8 mouse cellular contexts compared by ENCODE assay signal in genomic region chr7:126585717-126586116, GRCm38 (mm10). TPM values are rescaled to one million over a fixed set of nuclear protein-coding genes. Genes with fewer than 3 reads are reported as not detected.
DNase-seq lines count a peak whose midpoint lies in the region; ATAC-seq and TF ChIP-seq lines count a peak whose summit lies in the region.

Gene Cln3, minus strand, starts transcription at chr7:126585817.

- ATAC-seq in heart, embryonic 15.5 days (replicated peaks; ENCODE audit: insufficient number of reproducible peaks, insufficient read depth, low FRiP score, low read depth): no peak
- no peak for ATAC-seq in neural tube, embryonic 13.5 days (ENCODE audit: low read depth)

- 37% methylated on average over 6 of the region's 6 CpGs for WGBS in bone marrow, adult 2 months
- WGBS in heart, embryonic 15.5 days: 62% methylated on average over 6 of the region's 6 CpGs
- WGBS in neural tube, embryonic 13.5 days: 72% methylated on average over 6 of the region's 6 CpGs

- H3K9me3 ChIP-seq in heart, embryonic 15.5 days (replicated peaks): no peaks in the 10 kb centered on the region
- H3K9me3 ChIP-seq in neural tube, embryonic 13.5 days: no peaks in the 10 kb centered on the region

- H3K27ac ChIP-seq in bone marrow, adult 2 months (ENCODE audit: control insufficient read depth, insufficient read depth, low read depth, low read length, poor library complexity): peak within 1 kb of the TSS; percentile 90
- no peak within 1 kb of the TSS for H3K27ac ChIP-seq in heart, embryonic 15.5 days
- H3K27ac ChIP-seq in neural tube, embryonic 13.5 days (replicated peaks): no peak within 1 kb of the TSS

- no peak for TF ChIP-seq CTCF in bone marrow, adult 2 months (IDR thresholded peaks at IDR 0.05; ENCODE audit: control insufficient read depth, insufficient read depth, low read length)

- H3K4me2 ChIP-seq in heart, embryonic 15.5 days: peak within 1 kb of the TSS; percentile 12; the same call in 1 of the 2 replicates
- H3K4me2 ChIP-seq in neural tube, embryonic 13.5 days: no peak within 1 kb of the TSS

- intact Hi-C loops in left cerebral cortex, postnatal 25 days (cut with DNase I): no loop called here

- H3K36me3 ChIP-seq in heart, embryonic 15.5 days: no peaks in the 10 kb centered on the region; the same call in 1 of the 2 replicates
- H3K36me3 ChIP-seq in neural tube, embryonic 13.5 days: no peaks in the 10 kb centered on the region

- H3K4me1 ChIP-seq in bone marrow, adult 2 months (ENCODE audit: control insufficient read depth, insufficient read depth, low read length): no peaks in the 10 kb centered on the region; the same call in 1 of the 2 replicates
- H3K4me1 ChIP-seq in heart, embryonic 15.5 days (replicated peaks): peaks cover 14% of the 10 kb centered on the region; the same call in 1 of the 2 replicates
- peaks cover 31% of the 10 kb centered on the region for H3K4me1 ChIP-seq in neural tube, embryonic 13.5 days (replicated peaks)

- peak within 1 kb of the TSS; percentile 70 for H3K4me3 ChIP-seq in bone marrow, adult 2 months (replicated peaks; ENCODE audit: control insufficient read depth, low read depth, low read length)
- H3K4me3 ChIP-seq in heart, embryonic 15.5 days: no peak within 1 kb of the TSS
- no peak within 1 kb of the TSS for H3K4me3 ChIP-seq in neural tube, embryonic 13.5 days

- peak; percentile 51; the same call in 1 of the 2 replicates for TF ChIP-seq POLR2A in bone marrow, adult 2 months (IDR thresholded peaks at IDR 0.05; ENCODE audit: borderline replicate concordance, control insufficient read depth, low read depth, low read length)

- peaks cover 21% of the 10 kb centered on the region for H3K27me3 ChIP-seq in heart, embryonic 15.5 days
- H3K27me3 ChIP-seq in neural tube, embryonic 13.5 days: peaks cover 32% of the 10 kb centered on the region

- H3K9ac ChIP-seq in heart, embryonic 15.5 days: no peak within 1 kb of the TSS
- no peak within 1 kb of the TSS for H3K9ac ChIP-seq in neural tube, embryonic 13.5 days

- no peak for DNase-seq in layer of hippocampus, adult 8-10 months (ENCODE audit: low spot score in 2 of 2)
- no peak for DNase-seq in layer of hippocampus, adult 11-12 months (ENCODE audit: low spot score)
- DNase-seq in left cerebral cortex, postnatal 25 days (ENCODE audit: low spot score in 2 of 2): no peak
- DNase-seq in cerebellum, adult 11 months: no peak
- DNase-seq in c-Kit-positive CD71-positive TER-119-positive erythroid progenitor cells, embryonic 14.5 days (ENCODE audit: low spot score): no peak

RNA-seq across cellular contexts. Expression of gene Cln3, which starts in this region (rescaled TPM):
- 10 to 100 TPM; 31.7 to 46.5 (median 42.0) TPM for total RNA-seq in layer of hippocampus, adult 8-10 months (2022)
- 98.2 and 269 TPM in 2 replicates for polyA plus RNA-seq in bone marrow, adult 2 months (2011; ENCODE audit: insufficient read depth, insufficient read length, low replicate concordance, missing spikeins)
- 17.6 and 20.7 TPM in 2 replicates for polyA plus RNA-seq in heart, embryonic 15.5 days (2015; fragmentation: Nextera tagmentation; extraction: Ambion mirVana)
- 10 to 100 TPM; 21.3 to 35.1 TPM for total RNA-seq in left cerebral cortex, postnatal 25 days (2021)
- polyA plus RNA-seq in neural tube, embryonic 13.5 days (2015; fragmentation: Nextera tagmentation; extraction: Ambion mirVana): 26.3 and 27.9 TPM in 2 replicates
